Mouse (Mus musculus): ENCODE results near the gene Olfr926.
"Not testable (repeated sequence)": the region's sequence is repeated elsewhere in the genome, so short reads cannot be mapped to it uniquely, and the experiment has no call there.

Olfr926 gene

GRCm38 (mm10) chr9:38876826-38877225 lies at the start of gene Olfr926:
Olfr926 (plus strand) TSS chr9:38877126.
- in situ Hi-C loops (cut with MboI): no loop called here

- in situ Hi-C loops (cut with MboI): no loop called here
Observed at GRCm38 (mm10) chr9:38833027-38833426, 43.9 kb upstream of the Olfr926 start.

- in situ Hi-C loops (cut with MboI): no loop called here
Observed at GRCm38 (mm10) chr9:38844149-38844548, 32.8 kb upstream of the Olfr926 start, which contains the start of gene Olfr924. Olfr924 (plus strand) TSS chr9:38844449.

GRCm38 (mm10) chr9:38854760-38855159 lies 22.2 kb upstream of the Olfr926 start, which contains the start of gene Olfr26:
Olfr26 (plus strand) TSS chr9:38855060.
- in situ Hi-C loops (cut with MboI): no loop called here

- in situ Hi-C loops (cut with MboI): not testable (repeated sequence)
Observed at GRCm38 (mm10) chr9:38874880-38875279, 2.0 kb upstream of the Olfr926 start.

Measured in mature B cell (primary cell).